Mouse (Mus musculus) ES-CJ7 (cell line): ENCODE measurements around the gene Nkx3-2.

Experiments
- DNase-seq: peaks from one replicate; pipeline ENCODE4 v3.0.0; 2011; ENCODE audit warnings: low read depth, low spot score

The Nkx3-2 gene

GRCm38 (mm10) chr5:41763731-41764721 is at the start of gene Nkx3-2:
Nkx3-2 (minus strand) TSS chr5:41764501.
- DNase-seq, result peak; percentile 87

GRCm38 (mm10) chr5:41812516-41812915 is 48.2 kb upstream of the Nkx3-2 start:
- DNase-seq, result no peak

- no peak for DNase-seq
These were observed 47.0 kb upstream of the Nkx3-2 start for GRCm38 (mm10) chr5:41811279-41811678.

GRCm38 (mm10) chr5:41807383-41807782 is 43.1 kb upstream of the Nkx3-2 start:
- DNase-seq, result no peak

GRCm38 (mm10) chr5:41806176-41806575 is 41.9 kb upstream of the Nkx3-2 start:
- DNase-seq, result no peak

- DNase-seq, result no peak
These were observed 40.8 kb upstream of the Nkx3-2 start for GRCm38 (mm10) chr5:41805085-41805484.

- DNase-seq, result no peak
These were observed 40.3 kb upstream of the Nkx3-2 start for GRCm38 (mm10) chr5:41804643-41805042.

- DNase-seq, result no peak
These were observed 37.3 kb upstream of the Nkx3-2 start for GRCm38 (mm10) chr5:41801622-41802021.

GRCm38 (mm10) chr5:41794434-41794833 is 30.1 kb upstream of the Nkx3-2 start:
- no peak for DNase-seq

- DNase-seq, result no peak
These were observed 26.2 kb upstream of the Nkx3-2 start for GRCm38 (mm10) chr5:41790517-41790916.

- DNase-seq, result no peak
These were observed 24.6 kb upstream of the Nkx3-2 start for GRCm38 (mm10) chr5:41788877-41789276.

GRCm38 (mm10) chr5:41781890-41782289 is 17.6 kb upstream of the Nkx3-2 start:
- DNase-seq, result no peak

GRCm38 (mm10) chr5:41780026-41780425 is 15.7 kb upstream of the Nkx3-2 start:
- no peak for DNase-seq

GRCm38 (mm10) chr5:41775728-41776127 is 11.4 kb upstream of the Nkx3-2 start:
- DNase-seq, result no peak

GRCm38 (mm10) chr5:41775273-41775672 is 11.0 kb upstream of the Nkx3-2 start:
- no peak for DNase-seq

- peak; percentile 84 for DNase-seq
These were observed 4.2 kb upstream of the Nkx3-2 start for GRCm38 (mm10) chr5:41768382-41769040.

- DNase-seq, result peak; percentile 44
These were observed 3.2 kb upstream of the Nkx3-2 start for GRCm38 (mm10) chr5:41767296-41768200.

- DNase-seq, result peak; percentile 19
These were observed 2.2 kb upstream of the Nkx3-2 start for GRCm38 (mm10) chr5:41766406-41767010.

- peak; percentile 65 for DNase-seq
These were observed 1.5 kb upstream of the Nkx3-2 start for GRCm38 (mm10) chr5:41765626-41766405.
